Mouse (Mus musculus) neural tube, embryonic 12.5 days (tissue): ENCODE measurements around the gene Myadm. TPM values are rescaled to one million over a fixed set of nuclear protein-coding genes. Genes with fewer than 3 reads are reported as not detected.

Experiments
- ATAC-seq: fragments of 200-750 bp; cut with Nextera tagmentation; 2 replicates; pipeline ENCODE4 v1.8.0; 2017; ENCODE audit warnings: low read depth, mild to moderate bottlenecking, moderate TSS enrichment, moderate library complexity; ENCODE audit not compliant: low FRiP score
- H3K27ac ChIP-seq: fragments of 300-500 bp; sonication (generic); 2 replicates; pipeline ENCODE4 v1.5.1; 2016
- H3K27me3 ChIP-seq: fragments of 300-500 bp; sonication (generic); replicated peaks from 2 replicates; pipeline ENCODE4 v1.6.1; 2016; ENCODE audit warnings: mild to moderate bottlenecking
- H3K36me3 ChIP-seq: fragments of 300-500 bp; sonication (generic); 2 replicates; pipeline ENCODE4 v1.6.1; 2016; ENCODE audit warnings: mild to moderate bottlenecking
- H3K4me1 ChIP-seq: fragments of 300-500 bp; sonication (generic); 2 replicates; pipeline ENCODE4 v1.6.1; 2016
- H3K4me2 ChIP-seq: fragments of 300-500 bp; sonication (generic); replicated peaks from 2 replicates; pipeline ENCODE4 v1.6.1; 2016; ENCODE audit warnings: mild to moderate bottlenecking
- H3K4me3 ChIP-seq: fragments of 300-500 bp; sonication (generic); 2 replicates; pipeline ENCODE4 v1.5.1; 2016
- H3K9ac ChIP-seq: fragments of 300-500 bp; sonication (generic); 2 replicates; pipeline ENCODE4 v1.6.1; 2016; ENCODE audit warnings: mild to moderate bottlenecking
- H3K9me3 ChIP-seq: fragments of 300-500 bp; sonication (generic); 2 replicates; pipeline ENCODE4 v1.6.1; 2016; ENCODE audit warnings: mild to moderate bottlenecking
- WGBS: fragments of 180-500 bp; shearing (Covaris S2); methylation state at CpG from one replicate; pipeline ENCODE4 v1.1.7; 2016; 5-methylcytosine and 5-hydroxymethylcytosine counted together
- polyA plus RNA-seq: library from polyadenylated mRNA; unstranded; fragments of >200 nt; fragmentation: Nextera tagmentation; extraction: Ambion mirVana; gene quantifications from 2 replicates; pipeline ENCODE4 v1.2.1, GENCODE M21; 2016

The Myadm gene
- 33.9 and 37.2 TPM in 2 replicates for polyA plus RNA-seq

DNA sequence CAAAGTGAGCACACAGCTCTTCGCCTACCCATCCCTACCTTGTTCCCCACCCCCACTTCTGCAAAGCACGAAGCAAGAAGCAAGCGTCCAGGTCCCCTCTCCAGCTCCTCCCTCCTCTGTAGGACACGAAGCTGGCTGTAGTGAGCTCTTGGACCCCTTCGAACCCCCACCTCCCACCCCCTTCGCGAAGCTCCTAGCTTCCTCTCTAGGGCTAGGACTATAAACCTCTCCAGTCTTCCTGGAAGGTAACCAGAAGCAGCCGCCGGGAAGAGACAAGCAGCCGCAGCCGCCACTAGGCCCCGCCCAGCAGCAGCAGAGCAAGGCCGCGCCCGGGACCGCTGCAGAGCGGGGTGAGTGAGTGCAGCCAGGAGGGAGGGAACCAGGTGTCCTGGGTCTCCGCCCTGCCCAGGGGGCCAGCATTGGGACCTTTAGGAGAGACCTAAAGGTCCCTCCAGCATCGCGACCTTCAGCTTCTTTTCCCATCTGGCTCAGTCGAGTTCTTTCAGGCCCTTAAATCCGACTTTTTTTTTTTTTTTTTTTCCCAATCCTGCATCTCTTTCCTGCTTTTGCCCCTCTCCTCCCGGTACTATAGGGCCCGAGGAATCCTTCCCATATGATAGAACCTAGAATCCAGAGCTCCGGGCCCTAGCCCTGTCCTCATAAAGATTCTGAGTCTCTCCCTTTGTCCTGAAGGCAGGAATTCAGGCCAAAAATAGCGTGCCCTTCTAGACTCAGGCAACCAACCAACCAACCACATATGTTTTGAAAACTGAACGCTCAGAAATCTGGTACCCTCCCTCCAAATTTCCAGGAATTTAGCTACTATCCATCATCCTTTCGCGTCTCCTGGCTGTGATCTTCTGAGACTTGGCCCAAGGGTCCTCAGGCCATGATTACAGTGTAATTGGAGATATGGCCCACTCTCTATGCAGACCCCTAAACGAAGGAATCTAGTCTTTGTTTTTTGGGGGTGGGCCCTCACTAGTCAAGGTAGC is at the start of gene Myadm, which contains the start of gene Prkcg:
Gene Myadm, plus strand, starts transcription at position 105 of the 995 bp plus-strand sequence.
Gene Prkcg, plus strand, starts transcription at position 204 of the 995 bp plus-strand sequence.
- H3K9ac ChIP-seq = peak within 1 kb of the TSS; percentile 65
- no peaks in the 10 kb centered on the region for H3K9me3 ChIP-seq
- H3K27me3 ChIP-seq = no peaks in the 10 kb centered on the region
- 0 out of 2 replicates have a peak, but pooled peaks cover 2% of the 10 kb centered on the region for H3K36me3 ChIP-seq
- peaks cover 28% of the 10 kb centered on the region; the same call in 1 of the 2 replicates for H3K4me1 ChIP-seq
- H3K27ac ChIP-seq = peak within 1 kb of the TSS; percentile 53; the same call in 1 of the 2 replicates
- 2% methylated on average over 30 of the region's 30 CpGs for WGBS
- peak within 1 kb of the TSS; percentile 63 for H3K4me2 ChIP-seq
- ATAC-seq = peak; percentile 38
- peak within 1 kb of the TSS; percentile 39 for H3K4me3 ChIP-seq

DNA sequence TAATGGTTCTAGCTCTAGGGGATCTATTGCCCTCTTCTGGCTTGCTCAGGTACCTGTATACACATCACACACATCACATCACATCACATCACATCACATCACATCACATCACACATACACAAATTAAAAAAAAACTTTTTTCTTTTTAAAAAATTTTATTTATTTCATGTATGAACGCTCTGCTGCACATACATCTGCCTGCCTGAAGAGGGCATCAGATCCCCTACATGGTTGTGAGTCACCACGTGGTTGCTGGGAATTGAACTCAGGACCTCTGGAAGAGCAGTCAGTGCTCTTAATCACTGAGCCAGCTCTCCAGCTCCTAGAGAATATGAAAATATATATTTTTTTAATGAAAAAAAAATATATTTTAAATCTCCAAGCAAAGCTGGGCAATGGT is 49.7 kb upstream of the Myadm start:
- Histone ChIP-seq H3K4me1 (no peaks in the 10 kb centered on the region), H3K36me3 (no peaks in the 10 kb centered on the region), H3K27ac (no peak overlapping the region), H3K9me3 (0 out of 2 replicates have a peak, but pooled peaks cover 3% of the 10 kb centered on the region), H3K4me3 (no peak overlapping the region), H3K4me2 (no peak overlapping the region), H3K9ac (no peak overlapping the region), H3K27me3 (no peaks in the 10 kb centered on the region)
- no peak for ATAC-seq
- WGBS = 77% methylated on average over 2 of the region's 2 CpGs

DNA sequence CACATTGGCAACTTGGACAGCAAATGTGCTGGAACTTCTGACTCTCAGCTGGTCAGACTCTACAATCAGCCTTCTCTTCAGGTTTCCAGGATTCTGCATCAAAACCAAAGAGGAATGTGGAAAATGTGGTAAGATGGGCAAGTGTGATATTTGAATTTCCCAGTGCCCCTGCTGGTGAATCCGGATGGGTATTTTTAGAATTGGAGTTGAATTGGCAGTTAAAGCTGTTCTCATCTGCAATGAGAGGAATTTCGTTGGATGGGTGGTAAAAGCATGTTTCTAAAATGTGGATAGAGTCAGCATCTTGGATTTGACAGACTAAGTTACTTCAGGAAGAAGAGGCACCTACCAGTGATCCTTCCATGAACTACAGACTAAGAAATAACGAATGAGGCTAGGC is 28.2 kb upstream of the Myadm start:
- no peak overlapping the region for H3K9ac ChIP-seq
- no peaks in the 10 kb centered on the region for H3K9me3 ChIP-seq
- no peak overlapping the region for H3K27ac ChIP-seq
- H3K4me1 ChIP-seq = 0 out of 2 replicates have a peak, but pooled peaks cover 3% of the 10 kb centered on the region
- H3K4me3 ChIP-seq = no peak overlapping the region
- no peaks in the 10 kb centered on the region for H3K36me3 ChIP-seq
- no peak overlapping the region for H3K4me2 ChIP-seq
- no peak for ATAC-seq
- 67% methylated on average over 3 of the region's 3 CpGs for WGBS
- H3K27me3 ChIP-seq = no peaks in the 10 kb centered on the region

DNA sequence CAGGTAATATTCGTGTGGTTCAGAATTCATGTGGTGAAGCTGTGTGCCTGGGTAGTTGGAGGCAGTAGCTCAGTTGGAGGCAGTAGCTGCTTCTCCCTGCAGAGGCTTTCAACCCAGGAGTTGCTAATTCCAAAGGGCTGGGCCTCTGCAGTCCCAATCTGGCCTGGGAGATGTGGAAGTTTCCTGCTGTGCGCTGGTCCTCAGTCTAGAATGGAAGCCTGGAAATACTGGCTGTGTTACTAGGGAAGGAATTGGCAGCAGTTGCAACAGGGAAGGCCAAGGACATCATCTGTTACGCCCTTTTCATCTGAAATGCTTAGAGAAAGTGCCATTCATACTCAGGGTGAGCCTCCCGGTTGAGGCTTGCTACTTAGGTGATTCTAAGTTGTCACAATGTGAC is 27.4 kb upstream of the Myadm start:
- WGBS = 67% methylated on average over 4 of the region's 4 CpGs
- no peaks in the 10 kb centered on the region for H3K9me3 ChIP-seq
- no peak overlapping the region for H3K4me2 ChIP-seq
- no peaks in the 10 kb centered on the region for H3K36me3 ChIP-seq
- no peak overlapping the region for H3K9ac ChIP-seq
- no peak overlapping the region for H3K4me3 ChIP-seq
- H3K4me1 ChIP-seq = 0 out of 2 replicates have a peak, but pooled peaks cover 3% of the 10 kb centered on the region
- no peak overlapping the region for H3K27ac ChIP-seq
- H3K27me3 ChIP-seq = no peaks in the 10 kb centered on the region
- no peak for ATAC-seq

DNA sequence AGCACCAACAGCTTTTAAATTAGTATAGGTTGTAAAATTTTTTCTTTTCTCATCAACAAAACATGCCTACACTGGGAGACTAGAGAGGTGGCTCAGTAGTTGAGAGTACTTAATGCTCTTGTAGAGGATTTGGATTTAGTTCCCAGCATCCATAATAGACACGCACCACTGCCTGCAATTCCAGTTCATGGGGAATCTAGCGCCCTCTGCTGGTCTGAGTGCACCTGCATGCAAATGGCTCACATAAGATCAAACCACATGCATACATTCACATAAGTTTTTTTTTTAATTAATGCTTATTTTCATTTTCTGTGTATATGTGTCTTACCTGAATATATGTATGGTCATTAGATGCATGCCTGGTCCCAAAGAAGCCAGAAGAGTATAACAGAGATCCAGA is 26.1 kb upstream of the Myadm start:
- H3K36me3 ChIP-seq = no peaks in the 10 kb centered on the region
- H3K4me3 ChIP-seq = no peak overlapping the region
- 0 out of 2 replicates have a peak, but pooled peaks cover 3% of the 10 kb centered on the region for H3K4me1 ChIP-seq
- H3K4me2 ChIP-seq = no peak overlapping the region
- 49% methylated on average over 2 of the region's 2 CpGs for WGBS
- H3K9ac ChIP-seq = no peak overlapping the region
- ATAC-seq = no peak
- H3K9me3 ChIP-seq = no peaks in the 10 kb centered on the region
- H3K27me3 ChIP-seq = no peaks in the 10 kb centered on the region
- no peak overlapping the region for H3K27ac ChIP-seq

DNA sequence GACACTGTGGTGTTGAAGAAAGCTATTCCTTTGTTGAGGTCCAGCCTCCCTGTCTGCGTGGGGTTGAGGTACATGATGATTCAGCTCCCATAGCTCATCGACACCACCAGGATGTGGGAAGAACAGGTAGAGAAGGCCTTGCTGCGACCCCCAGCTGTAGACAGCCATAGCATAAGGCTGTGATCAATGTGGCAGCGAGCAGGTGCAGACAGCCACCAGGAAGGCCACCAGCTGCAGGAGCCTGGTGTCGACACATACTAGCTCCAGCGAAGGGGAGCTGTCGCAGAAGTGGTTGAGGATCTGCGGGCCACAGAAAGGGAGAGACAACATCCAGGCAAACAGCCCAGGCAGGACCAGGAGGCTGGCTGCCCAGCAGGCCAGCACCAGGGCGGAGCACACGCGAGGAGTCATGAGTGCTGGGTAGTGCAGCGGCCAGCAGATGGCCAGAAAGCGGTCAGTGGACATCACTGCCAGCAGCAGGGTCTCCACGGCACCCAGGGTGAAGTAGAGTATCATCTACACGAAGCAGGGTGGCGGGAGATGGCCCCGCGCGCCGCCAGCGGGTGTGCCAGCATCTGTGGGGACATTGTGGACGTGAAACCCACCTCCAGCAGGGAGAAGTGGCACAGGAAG is 24.4 kb upstream of the Myadm start:
- H3K4me2 ChIP-seq = peak overlapping the region; percentile 38
- 0 out of 2 replicates have a peak, but pooled peaks cover 3% of the 10 kb centered on the region for H3K4me1 ChIP-seq
- 38% methylated on average over 22 of the region's 22 CpGs for WGBS
- peak; percentile 25; the same call in 1 of the 2 replicates for ATAC-seq
- H3K9me3 ChIP-seq = no peaks in the 10 kb centered on the region
- H3K27me3 ChIP-seq = no peaks in the 10 kb centered on the region
- no peak overlapping the region for H3K9ac ChIP-seq
- no peak overlapping the region for H3K4me3 ChIP-seq
- no peak overlapping the region for H3K27ac ChIP-seq
- no peaks in the 10 kb centered on the region for H3K36me3 ChIP-seq

DNA sequence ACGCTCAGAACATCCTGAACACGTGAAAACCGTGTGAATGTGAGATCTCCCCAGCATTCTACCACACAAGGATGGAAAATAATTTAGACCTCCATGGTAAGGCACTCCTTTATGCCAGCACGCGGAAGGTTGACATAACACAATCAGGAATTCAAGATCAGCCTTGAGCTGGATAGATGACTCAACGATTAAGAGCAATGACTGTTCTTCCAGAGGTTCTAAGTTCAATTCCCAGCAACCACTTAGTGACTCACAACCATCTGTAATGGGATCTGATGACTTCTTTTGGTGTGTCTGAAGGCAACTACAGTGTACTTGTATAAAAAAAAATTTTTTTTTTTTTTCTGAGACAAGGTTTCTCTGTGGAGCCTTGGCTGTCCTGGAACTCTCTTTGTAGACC is 23.6 kb upstream of the Myadm start:
- H3K9ac ChIP-seq = no peak overlapping the region
- H3K27ac ChIP-seq = no peak overlapping the region
- H3K36me3 ChIP-seq = no peaks in the 10 kb centered on the region
- H3K4me3 ChIP-seq = no peak overlapping the region
- H3K4me1 ChIP-seq = 0 out of 2 replicates have a peak, but pooled peaks cover 3% of the 10 kb centered on the region
- no peaks in the 10 kb centered on the region for H3K27me3 ChIP-seq
- WGBS = 74% methylated on average over 6 of the region's 6 CpGs
- no peak for ATAC-seq
- no peaks in the 10 kb centered on the region for H3K9me3 ChIP-seq
- no peak overlapping the region for H3K4me2 ChIP-seq

DNA sequence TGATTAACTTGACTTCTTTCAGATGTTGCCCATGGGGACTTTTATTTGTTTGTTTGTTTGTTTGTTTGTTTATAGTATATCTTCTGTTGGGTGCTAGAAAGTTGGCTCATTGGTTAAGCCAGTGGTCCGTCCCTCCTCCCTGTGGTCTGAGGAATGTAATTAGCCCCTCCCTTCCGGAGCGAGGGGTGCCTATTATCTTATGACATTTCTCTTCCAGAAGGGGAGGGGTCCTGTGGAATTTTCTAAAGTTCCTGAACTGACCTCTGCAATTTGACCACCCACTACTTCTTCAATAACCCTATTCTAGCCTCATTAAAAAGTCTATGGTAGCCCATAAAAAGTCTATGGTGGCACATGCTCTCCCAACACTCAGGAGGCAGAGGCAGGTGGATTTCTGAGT is 21.6 kb upstream of the Myadm start:
- H3K9ac ChIP-seq = no peak overlapping the region
- no peak overlapping the region for H3K4me3 ChIP-seq
- H3K27me3 ChIP-seq = no peaks in the 10 kb centered on the region
- H3K4me2 ChIP-seq = no peak overlapping the region
- WGBS = 80% methylated on average over 3 of the region's 3 CpGs
- no peaks in the 10 kb centered on the region for H3K36me3 ChIP-seq
- no peak for ATAC-seq
- H3K27ac ChIP-seq = no peak overlapping the region
- no peaks in the 10 kb centered on the region for H3K9me3 ChIP-seq
- 0 out of 2 replicates have a peak, but pooled peaks cover 3% of the 10 kb centered on the region for H3K4me1 ChIP-seq

DNA sequence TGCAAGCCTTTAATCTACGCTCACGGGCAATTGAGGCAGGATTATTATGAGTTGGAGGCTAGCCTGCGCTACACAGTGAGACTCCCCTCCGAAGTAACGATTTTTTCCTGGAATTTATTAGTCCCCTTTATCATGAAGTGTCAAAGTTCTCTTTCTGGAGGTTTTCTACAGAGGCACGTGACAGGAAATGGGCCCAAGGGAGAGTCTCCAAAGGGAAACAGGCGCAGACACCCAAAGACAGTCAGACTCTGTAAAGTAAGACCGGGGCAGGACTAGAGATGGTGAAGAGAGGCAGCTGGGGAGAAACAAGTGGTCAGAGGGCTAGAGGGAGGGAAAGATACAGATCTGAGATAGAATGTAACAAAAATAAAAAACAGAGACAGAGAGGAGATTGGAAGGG is 21.0 kb upstream of the Myadm start:
- ATAC-seq = no peak
- no peaks in the 10 kb centered on the region for H3K36me3 ChIP-seq
- 66% methylated on average over 8 of the region's 8 CpGs for WGBS
- no peaks in the 10 kb centered on the region for H3K9me3 ChIP-seq
- no peaks in the 10 kb centered on the region for H3K27me3 ChIP-seq
- H3K4me1 ChIP-seq = 0 out of 2 replicates have a peak, but pooled peaks cover 3% of the 10 kb centered on the region
- H3K4me3 ChIP-seq = no peak overlapping the region
- H3K4me2 ChIP-seq = no peak overlapping the region
- no peak overlapping the region for H3K27ac ChIP-seq
- no peak overlapping the region for H3K9ac ChIP-seq

DNA sequence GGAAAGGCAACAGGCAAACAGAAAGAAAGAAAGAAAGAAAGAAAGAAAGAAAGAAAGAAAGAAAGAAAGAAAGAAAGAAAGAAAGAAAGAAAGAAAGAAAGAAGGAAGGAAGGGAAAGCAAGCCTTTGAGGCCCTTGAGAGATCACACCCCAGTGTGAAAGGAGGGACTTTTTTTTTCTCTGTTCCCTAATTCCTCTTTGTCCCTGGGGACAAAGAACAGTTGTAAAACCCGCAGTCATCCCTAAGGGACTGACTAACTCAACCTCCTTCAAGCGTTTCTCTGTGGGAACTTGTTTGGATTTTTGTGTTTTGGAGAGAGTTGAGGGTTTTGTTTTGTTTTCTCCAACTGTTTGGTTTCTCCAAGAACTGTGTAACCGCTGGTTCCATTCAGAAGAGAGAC is 20.6 kb upstream of the Myadm start:
- H3K27me3 ChIP-seq = no peaks in the 10 kb centered on the region
- ATAC-seq = no peak

DNA sequence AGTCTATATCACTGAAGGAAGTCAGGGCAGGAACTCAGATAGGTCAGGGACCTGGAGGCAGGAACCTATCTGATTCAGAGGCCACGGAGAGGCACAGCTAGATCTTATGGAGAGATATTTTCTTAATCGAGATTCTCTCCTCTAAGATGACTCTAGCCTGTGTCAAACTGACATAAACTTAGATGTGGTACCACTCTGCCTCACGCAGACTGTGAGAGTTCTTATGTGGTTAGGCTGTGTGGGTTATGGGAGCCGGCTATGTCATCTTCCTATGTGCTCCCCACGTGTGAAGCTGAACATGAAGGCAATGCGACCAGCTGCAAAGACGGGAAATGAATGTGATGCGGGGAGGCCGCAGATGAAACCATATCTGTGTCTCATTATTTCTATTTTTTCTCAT is 16.7 kb upstream of the Myadm start:
- Histone ChIP-seq H3K4me3 (no peak overlapping the region), H3K4me1 (no peaks in the 10 kb centered on the region), H3K36me3 (no peaks in the 10 kb centered on the region), H3K27me3 (no peaks in the 10 kb centered on the region), H3K9me3 (no peaks in the 10 kb centered on the region), H3K9ac (no peak overlapping the region), H3K27ac (no peak overlapping the region), H3K4me2 (no peak overlapping the region)
- no peak for ATAC-seq
- 88% methylated on average over 9 of the region's 9 CpGs for WGBS

More for the DNA sequence above, 20.6 kb upstream of the Myadm start:
- Histone ChIP-seq H3K9ac (no peak overlapping the region), H3K27ac (no peak overlapping the region), H3K9me3 (no peaks in the 10 kb centered on the region), H3K4me2 (no peak overlapping the region), H3K4me1 (0 out of 2 replicates have a peak, but pooled peaks cover 3% of the 10 kb centered on the region), H3K4me3 (no peak overlapping the region), H3K36me3 (no peaks in the 10 kb centered on the region)
- 6% methylated on average over 3 of the region's 3 CpGs for WGBS
